Mouse (Mus musculus) lung, adult 2 months (tissue): ENCODE data around the gene Gjb1. TPM values are rescaled to one million over a fixed set of nuclear protein-coding genes. Genes with fewer than 3 reads are reported as not detected.
"Not testable (repeated sequence)": the region's sequence is repeated elsewhere in the genome, so short reads cannot be mapped to it uniquely, and the experiment has no call there.

Experiments used
- DNase-seq: peaks from one replicate; pipeline ENCODE4 v3.0.0; 2022
- H3K4me1 ChIP-seq: fragments of 200-500 bp; 2 replicates; pipeline ENCODE4 v1.6.1; 2011; ENCODE audit warnings: low read length; ENCODE audit not compliant: control insufficient read depth, insufficient read depth
- H3K4me3 ChIP-seq: fragments of 200-500 bp; replicated peaks from 2 replicates; pipeline ENCODE3; 2011; ENCODE audit warnings: low read depth, mild to moderate bottlenecking, control low read depth, low read length; ENCODE audit errors: extremely low read depth
- CTCF ChIP-seq: fragments of 200-500 bp; IDR thresholded peaks from 2 replicates; pipeline ENCODE4 v1.5.1; 2011; ENCODE audit warnings: mild to moderate bottlenecking, low read length, control low read depth; ENCODE audit not compliant: insufficient read depth
- POLR2A ChIP-seq: fragments of 200-500 bp; IDR thresholded peaks from 2 replicates; pipeline ENCODE4 v1.6.1; 2011; ENCODE audit warnings: low read depth, mild to moderate bottlenecking, control low read depth, low read length, borderline replicate concordance; ENCODE audit errors: extremely low read depth
- WGBS: fragments of 180-500 bp; shearing (Covaris S2); methylation state at CpG from one replicate; pipeline ENCODE4 v1.1.7; 2018; 5-methylcytosine and 5-hydroxymethylcytosine counted together
- polyA plus RNA-seq: library from polyadenylated mRNA; depleted of rRNA; stranded (reverse); fragments of >200 nt; gene quantifications from 2 replicates; pipeline ENCODE4 v1.2.3, GENCODE M21; 2012; rRNA removed

The Gjb1 gene
- 6.2 and 7.2 TPM in 2 replicates for polyA plus RNA-seq

GRCm38 (mm10) chrX:101376190-101376968 lies at the start of gene Gjb1:
Gene Gjb1, plus strand, starts transcription at chrX:101376378.
- 69% methylated on average over 7 of the region's 7 CpGs for WGBS
- TF ChIP-seq POLR2A = no peak
- no peak within 1 kb of the TSS for H3K4me3 ChIP-seq
- no peak for DNase-seq
- H3K4me1 ChIP-seq = no peaks in the 10 kb centered on the region

GRCm38 (mm10) chrX:101329372-101330028 lies 46.7 kb upstream of the Gjb1 start:
- no peak for TF ChIP-seq POLR2A
- TF ChIP-seq CTCF = peak; percentile 55

GRCm38 (mm10) chrX:101332031-101332374 lies 44.2 kb upstream of the Gjb1 start:
- WGBS = 43% methylated on average over 9 of the region's 9 CpGs
- no peak for TF ChIP-seq CTCF
- TF ChIP-seq POLR2A = no peak
- DNase-seq = no peak
- peak overlapping the region; percentile 60 for H3K4me3 ChIP-seq
- no peaks in the 10 kb centered on the region; the same call in 1 of the 2 replicates for H3K4me1 ChIP-seq

More at GRCm38 (mm10) chrX:101329372-101330028, 46.7 kb upstream of the Gjb1 start:
- DNase-seq = peak; percentile 43
- WGBS = 38% methylated on average over 10 of the region's 10 CpGs
- Histone ChIP-seq H3K4me1 (no peaks in the 10 kb centered on the region; the same call in 1 of the 2 replicates), H3K4me3 (no peak overlapping the region)

GRCm38 (mm10) chrX:101332375-101333211 lies 43.6 kb upstream of the Gjb1 start:
- 27% methylated on average over 39 of the region's 49 CpGs for WGBS
- DNase-seq = peak; percentile 70
- Histone ChIP-seq H3K4me3 (peak overlapping the region; percentile 77), H3K4me1 (no peaks in the 10 kb centered on the region; the same call in 1 of the 2 replicates)
- no peak for TF ChIP-seq CTCF
- TF ChIP-seq POLR2A = peak; percentile 65; the same call in 1 of the 2 replicates

- no peak overlapping the region for H3K4me3 ChIP-seq
- no peaks in the 10 kb centered on the region; the same call in 1 of the 2 replicates for H3K4me1 ChIP-seq
- peak; percentile 4 for DNase-seq
- 90% methylated on average over 5 of the region's 5 CpGs for WGBS
- TF ChIP-seq CTCF (peak; percentile 23; the same call in 1 of the 2 replicates), POLR2A (no peak)
Observed at GRCm38 (mm10) chrX:101334606-101335005, 41.6 kb upstream of the Gjb1 start.

- Histone ChIP-seq H3K4me3 (no peak overlapping the region), H3K4me1 (no peaks in the 10 kb centered on the region)
- TF ChIP-seq CTCF (no peak), POLR2A (no peak)
- DNase-seq = no peak
- WGBS = 53% methylated on average over 4 of the region's 4 CpGs
Observed at GRCm38 (mm10) chrX:101338666-101339065, 37.5 kb upstream of the Gjb1 start.

- 49% methylated on average over 2 of the region's 2 CpGs for WGBS
- not testable (repeated sequence) for DNase-seq, H3K4me3 ChIP-seq, H3K4me1 ChIP-seq
Observed at GRCm38 (mm10) chrX:101342837-101343236, 33.3 kb upstream of the Gjb1 start.

- Histone ChIP-seq H3K4me1 (no peaks in the 10 kb centered on the region), H3K4me3 (no peak overlapping the region)
- 87% methylated on average over 2 of the region's 2 CpGs for WGBS
- DNase-seq = no peak
- TF ChIP-seq CTCF (no peak), POLR2A (no peak)
Observed at GRCm38 (mm10) chrX:101345456-101345855, 30.7 kb upstream of the Gjb1 start.

GRCm38 (mm10) chrX:101346475-101346874 lies 29.7 kb upstream of the Gjb1 start:
- H3K4me1 ChIP-seq = no peaks in the 10 kb centered on the region
- TF ChIP-seq POLR2A (no peak), CTCF (no peak)
- H3K4me3 ChIP-seq = no peak overlapping the region
- DNase-seq = no peak
- WGBS = 47% methylated on average over 4 of the region's 4 CpGs
